Mouse (Mus musculus) urinary bladder, postnatal 14 days (tissue): Measurements from ENCODE around the gene Mapk8ip1.
A peak's percentile ranks its signal among the peaks of the same experiment; 100 is the strongest.

Source experiments
- DNase-seq: peaks from one replicate; pipeline ENCODE4 v3.0.0; 2021; ENCODE audit warnings: low spot score

Mapk8ip1 gene

DNA sequence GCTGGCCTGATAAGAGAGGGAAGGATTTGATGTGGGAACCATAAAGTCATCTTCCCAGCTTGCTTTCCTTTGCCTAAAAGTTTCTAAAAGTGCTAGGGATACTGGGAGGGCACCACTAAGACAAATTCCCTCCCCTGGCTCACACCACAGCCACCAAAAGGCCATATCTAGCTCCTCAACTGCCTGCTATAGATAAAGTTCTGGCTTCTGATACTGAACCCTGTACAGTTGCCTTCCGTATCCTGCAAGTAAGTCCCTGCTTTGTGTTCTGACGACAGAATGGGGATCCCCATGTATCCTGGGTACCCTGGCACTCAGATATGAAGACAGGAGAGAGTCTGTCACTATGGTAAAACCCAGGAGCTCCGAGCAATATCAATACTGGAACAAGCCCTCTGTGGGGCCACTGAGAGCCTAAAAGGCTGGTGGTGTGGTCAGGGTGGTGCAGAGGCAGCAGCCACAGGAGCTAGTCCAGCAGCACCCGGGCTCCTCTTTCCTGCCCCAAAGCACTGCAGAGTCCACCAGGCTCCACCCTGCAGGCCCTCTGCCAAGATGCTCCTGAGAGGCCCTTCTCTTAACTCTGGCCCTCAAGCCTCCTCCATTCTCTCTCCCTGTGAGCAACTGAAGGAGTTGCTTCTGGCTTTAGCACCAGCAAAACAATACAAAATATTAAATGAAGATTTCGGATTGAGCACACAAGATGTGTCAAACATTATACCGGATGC, 10.7 kb downstream of the Mapk8ip1 start:
- DNase-seq, result no peak

DNA sequence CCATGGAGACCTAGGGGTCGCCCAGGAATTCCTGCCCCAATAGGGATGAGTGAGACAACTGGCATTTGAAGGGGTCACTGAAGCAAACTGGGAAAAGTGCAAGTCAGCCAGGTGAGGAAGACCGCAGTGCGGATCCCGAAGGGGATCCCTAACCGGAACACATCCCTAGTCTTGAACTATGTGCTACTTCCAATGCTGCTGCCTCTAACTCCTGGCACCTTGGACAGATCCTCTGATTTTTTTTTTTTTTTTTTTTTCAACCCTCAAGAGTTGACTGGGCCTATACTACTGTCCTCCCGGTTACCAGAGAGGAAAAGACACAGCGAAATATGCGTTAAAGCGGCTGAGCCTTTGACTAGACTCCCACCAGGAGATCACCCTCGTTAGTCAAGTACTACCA, 11.4 kb downstream of the Mapk8ip1 start:
- DNase-seq, result no peak

DNA sequence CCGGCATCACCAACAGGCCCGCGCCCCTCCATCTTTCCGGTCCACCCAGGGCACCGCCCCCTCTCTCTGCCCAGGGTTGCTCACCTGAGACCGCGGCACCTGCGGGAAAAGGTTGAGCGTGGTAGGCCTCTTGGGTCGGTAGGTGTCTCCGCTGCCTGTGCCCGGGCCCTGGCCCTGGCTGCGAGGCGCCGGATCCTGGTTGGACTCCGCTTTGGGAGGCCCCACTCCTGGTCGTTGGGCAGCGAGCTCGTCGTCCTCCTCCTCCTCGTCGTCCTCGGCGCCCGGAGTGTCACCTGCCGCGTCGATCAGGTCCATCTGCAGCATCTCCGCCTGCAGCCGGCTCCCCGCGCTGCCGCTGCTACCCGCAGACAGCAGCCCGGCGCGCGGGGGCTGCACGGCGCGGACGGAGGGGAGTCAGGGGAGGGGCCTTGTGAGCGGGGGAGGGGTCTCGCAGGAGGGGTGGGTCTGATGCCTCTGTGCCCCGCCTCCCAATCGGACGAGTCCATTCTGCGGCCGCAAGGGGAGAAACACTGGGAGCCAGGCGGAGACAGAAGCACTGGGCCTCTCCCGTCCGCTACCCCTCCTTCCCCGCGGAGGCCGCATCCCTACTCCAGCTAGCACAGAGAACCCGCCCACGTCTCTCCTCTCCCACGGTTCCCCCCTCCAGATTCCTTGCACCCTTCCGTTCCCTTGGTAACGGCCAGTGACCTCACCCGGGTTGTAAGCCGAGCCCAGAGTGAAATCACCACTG, 12.0 kb downstream of the Mapk8ip1 start:
- DNase-seq, result peak; percentile 84

DNA sequence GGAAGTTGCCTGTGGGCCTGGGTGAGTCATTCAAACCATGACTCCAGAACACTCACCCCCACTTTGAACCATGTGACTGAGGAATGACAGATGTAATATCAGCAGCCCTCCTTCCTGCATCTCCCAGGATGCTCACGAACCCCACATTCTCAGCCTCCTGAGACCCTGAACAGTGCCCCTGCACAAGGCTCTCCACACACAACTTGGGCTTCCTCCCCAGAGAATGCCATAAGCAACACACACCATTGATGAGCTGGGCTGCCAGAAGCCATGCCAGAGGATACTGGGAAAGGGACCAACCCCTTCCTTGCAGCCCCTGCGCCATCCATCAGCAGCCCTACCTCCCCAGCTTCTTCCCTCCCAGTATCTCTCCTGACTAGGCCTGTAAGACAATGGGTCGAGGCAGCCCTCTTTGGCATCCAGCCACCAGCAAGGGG, 13.0 kb downstream of the Mapk8ip1 start:
- DNase-seq, result no peak

DNA sequence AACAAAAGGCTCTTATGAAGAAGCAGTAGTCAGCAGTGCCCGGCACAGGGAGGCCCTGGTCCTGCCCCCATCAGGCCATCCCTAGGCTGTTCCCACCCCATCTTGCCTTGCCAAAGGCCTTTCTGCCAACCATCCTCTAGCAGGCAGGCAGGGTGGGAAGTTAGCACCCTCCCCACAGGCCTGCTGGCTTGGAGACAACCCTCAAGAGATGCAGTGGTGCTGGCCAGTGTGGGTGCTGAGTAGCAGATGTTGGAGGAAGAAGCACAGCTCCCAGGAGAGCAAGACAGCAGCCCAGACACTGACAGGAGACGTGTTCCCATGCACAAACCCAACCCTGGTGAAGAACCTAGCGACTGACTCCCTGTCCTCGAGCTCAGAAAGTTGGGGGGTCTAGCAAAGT, 13.4 kb downstream of the Mapk8ip1 start:
- no peak for DNase-seq

DNA sequence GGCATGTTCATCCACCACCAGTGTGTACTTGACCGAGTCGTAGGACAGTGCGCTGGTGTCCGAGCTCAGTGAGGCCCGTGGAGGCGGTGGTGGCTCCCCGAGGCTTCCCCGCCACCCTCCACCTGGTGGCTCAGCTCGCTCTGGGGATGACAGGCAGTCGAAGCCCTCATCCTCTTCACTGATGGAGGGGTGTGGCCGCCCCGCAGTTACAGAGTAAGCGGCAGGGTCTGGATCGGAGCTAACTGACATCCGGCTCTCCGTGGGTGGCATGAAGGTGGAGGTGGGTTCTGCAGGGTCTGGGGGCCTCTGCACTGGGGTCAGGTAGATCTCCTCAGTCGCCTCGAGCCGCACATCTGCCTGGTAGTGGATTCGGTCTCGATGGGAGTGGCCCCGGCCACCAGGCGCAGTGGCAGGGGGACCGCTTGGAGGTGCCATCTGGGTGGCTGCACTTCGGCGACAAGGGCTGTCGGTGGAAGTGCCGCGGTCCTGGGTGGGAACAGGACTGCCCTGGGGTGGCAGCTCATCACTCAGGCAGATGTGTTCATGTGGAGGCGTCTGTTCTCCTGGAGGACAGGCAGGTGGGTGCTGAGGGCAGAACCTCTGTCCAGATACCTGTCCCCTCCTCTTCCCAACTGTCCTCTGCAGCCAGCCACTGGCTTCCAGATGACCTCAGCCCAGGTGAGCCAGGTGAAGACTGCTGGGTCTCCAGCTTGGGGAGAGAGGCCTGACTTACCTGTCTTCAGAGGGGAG, 14.1 kb downstream of the Mapk8ip1 start:
- no peak for DNase-seq

DNA sequence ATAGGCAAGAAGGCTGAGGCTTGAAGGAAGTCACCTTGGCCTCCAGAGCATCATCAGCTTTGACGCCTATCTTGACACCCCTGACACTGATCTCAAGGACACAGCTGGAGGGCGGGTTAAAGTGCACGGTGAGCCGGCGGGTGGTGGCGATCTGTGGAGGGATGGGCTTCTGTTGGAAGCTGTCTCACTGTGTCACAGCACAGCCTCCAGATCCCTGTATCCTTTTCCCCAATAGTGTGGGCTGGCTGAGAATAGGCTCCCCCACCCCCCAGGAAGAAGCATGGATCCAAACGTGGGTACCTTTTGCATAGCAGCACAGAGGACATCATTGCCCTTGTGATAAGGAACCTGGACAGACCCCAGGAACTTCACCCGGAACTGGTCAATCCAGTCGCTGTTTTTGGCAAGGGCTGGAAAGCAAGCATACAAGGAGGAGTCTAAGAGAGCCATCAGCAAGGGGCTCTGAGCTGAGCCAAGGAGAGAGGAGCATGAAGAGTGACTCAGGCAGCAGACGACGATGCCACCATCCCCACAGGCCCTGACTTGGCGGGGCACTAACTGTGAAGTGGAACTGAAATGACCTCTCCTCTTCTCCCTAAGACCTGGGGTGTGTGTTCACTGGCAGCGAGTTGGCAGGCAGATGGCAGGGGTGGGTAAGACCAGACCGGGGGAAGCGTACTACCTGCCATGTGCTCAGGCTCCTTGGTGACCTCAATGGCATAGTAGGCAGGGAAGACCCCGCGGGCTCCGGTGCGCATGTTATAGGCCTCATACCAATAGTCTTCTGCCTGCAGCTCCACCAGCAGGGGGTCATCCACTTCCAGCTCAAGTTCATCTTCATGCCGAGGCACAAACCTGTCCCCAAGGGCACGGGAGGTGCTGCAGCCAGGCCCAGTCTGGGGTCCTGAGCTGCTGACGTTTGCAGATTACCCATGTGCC, 15.7 kb downstream of the Mapk8ip1 start:
- no peak for DNase-seq

DNA sequence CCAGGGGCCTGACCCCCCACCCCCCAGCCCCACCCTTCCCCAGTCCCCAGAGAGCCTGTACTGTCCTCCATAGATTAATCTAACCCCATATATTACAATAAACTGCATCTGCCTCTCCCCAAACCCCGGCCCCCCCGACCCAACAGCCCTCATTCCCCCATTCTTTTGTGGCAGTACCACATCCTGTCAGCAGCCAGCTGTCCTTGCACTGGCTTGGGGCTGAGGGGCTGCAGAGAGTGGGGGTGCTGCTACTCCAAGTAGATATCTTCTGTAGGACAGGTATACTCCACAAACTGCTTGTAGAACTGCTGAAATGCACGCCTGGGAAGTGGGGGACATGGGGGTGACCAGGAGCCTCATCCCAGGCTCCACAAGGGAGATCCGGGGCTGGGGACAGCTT, 17.0 kb downstream of the Mapk8ip1 start:
- DNase-seq, result no peak

DNA sequence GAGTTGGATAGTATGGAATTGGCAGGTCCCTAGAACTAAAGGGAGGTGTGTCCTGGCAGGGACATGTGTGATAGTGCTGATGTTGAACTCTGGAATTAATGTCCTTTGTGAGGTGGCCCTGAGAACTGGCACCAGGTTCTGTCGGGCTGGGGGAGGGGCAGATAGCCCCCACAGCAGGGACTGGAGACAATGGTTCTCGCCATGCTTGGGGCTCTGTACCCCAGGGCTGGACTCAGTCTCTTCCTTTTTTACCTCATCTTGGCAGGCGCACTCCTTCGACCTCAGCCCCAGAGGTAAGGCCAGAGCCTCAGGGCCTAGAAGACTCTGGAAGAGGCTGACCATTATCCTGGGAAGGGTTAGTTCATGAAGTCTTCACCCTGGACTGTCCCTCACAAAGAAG, 18.3 kb downstream of the Mapk8ip1 start:
- no peak for DNase-seq

DNA sequence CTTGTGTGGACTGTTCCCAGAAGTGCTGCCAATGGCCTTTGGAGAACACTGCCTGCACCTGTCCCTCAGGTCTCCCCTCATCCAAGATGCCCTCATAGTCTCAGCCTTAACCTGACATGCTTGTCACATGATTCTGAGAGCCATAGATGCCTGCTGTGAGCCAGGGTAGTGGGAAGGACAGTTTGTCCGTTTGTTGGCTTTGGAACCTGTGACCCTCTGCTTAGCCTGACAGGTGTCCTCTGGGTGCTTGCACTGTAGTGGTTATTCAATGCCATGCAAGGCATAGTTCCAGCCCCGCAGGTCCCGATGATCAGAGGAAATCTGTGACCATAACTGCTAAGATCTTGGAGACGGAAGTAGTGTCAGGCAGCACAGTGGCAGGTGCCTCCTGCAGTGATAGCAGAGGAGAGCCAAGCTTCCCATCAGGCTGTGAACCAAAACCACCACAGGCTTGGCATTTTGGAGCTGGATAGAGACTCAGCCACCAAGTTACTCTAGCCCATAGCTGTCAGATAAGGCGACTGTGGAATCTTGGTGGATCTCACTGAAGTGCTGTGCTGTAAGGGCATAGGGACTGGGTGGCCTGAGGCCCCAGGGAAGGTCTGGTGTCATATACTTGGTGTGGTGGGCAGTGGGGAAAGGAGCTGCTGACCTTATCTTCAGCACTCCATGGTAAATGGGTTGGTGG, 19.0 kb downstream of the Mapk8ip1 start, which contains the start of gene 1700029I15Rik:
Gene 1700029I15Rik, plus strand, starts transcription at position 638 of the 688 bp plus-strand sequence.
- DNase-seq, result no peak

DNA sequence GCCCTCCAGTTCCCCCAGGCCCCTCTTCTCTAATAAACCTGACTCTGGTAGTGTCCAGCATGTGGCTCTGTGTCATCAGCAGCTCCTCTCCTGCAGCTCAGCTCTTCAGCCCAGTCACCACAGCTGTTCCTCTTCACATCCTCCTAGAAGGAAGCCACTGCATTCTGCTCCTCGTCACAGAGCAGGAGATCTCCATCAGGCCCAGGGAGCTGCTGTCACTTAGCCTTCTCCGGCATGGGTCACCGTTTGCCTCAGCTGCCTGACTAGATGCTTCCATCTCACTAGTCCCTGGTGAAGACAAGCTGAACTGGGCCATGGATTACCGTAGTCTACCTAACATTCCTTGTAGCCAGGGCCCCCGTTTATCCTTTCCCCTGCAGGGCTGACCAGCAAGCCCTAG, 19.9 kb downstream of the Mapk8ip1 start:
- DNase-seq, result no peak

DNA sequence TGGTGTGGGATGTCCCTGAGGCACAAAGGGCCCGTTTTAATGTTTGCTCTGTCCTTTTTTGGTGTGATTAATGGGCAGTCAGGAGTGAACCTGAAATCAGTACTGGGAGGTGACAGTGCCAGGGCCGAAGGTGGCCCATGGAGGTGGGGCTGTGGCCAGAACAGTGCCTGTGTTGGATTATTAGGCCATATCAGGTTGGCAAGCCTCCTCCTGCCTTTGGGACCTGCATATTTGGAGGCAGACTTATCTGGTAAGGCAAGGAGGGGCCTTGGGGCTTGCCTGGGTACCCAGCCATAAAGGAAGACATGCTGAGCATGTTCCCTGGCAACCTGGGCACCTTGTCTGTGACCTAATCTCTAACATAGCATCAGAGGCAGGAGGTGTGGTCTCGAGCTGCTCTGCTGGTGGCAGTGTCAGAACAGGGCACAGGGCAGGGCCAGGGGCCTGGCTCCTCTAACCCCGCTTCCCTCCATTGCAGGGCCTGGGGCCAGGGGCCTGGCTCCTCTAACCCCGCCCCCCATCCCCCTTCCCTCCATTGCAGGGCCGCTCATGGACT, 20.5 kb downstream of the Mapk8ip1 start:
- no peak for DNase-seq

DNA sequence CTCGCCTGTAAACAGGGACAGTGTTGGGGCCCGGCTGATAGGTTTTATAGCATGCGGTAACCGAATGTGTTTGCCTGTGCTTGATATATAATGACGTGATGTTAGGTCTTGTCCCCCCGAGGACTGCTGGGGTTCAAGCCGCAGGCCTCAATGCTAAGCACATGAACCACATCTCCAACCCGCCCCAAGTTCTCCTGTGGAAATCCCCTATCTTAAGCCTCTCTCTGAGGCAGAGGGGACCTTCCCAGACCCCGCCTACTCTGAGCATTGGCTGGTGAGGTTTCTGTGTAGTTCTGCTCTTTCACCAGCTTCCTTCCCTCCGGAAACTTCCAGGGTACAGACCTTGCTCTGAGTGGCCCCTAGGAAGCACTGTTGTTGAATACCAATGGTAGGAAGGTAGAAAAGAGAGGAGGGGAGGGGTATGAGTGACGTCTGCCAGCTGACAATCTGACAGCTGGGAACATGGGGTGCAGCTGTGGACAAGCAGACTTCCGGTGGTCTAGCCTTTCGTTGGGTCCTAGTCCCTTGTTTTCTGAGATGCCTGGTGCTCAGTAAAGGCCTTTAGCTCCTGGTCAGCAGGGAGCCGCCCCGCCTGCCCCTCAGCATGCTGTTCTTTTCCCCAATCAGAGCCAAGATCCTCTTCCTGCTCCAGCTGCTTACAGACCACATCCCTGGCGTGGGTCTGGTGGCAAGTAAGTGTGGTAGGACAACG, 21.1 kb downstream of the Mapk8ip1 start:
- no peak for DNase-seq

DNA sequence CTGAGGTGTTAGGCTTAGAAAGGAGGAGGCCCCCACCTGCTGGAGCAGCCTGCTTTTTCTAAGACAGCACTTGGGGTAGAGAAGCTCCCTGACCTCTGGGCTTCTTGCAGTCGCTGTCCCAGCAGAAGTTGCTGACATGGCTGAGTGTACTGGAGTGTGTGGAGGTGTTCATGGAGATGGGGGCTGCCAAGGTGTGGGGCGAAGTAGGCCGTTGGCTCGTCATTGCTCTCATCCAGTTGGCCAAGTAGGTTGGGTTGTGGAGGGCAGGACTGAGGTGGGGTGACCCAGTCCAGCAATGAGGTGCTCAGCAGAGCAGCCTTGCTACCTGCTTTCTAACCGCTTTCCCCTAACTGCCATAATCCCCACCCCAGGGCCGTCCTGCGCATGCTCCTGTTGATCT, 23.7 kb downstream of the Mapk8ip1 start:
- no peak for DNase-seq

DNA sequence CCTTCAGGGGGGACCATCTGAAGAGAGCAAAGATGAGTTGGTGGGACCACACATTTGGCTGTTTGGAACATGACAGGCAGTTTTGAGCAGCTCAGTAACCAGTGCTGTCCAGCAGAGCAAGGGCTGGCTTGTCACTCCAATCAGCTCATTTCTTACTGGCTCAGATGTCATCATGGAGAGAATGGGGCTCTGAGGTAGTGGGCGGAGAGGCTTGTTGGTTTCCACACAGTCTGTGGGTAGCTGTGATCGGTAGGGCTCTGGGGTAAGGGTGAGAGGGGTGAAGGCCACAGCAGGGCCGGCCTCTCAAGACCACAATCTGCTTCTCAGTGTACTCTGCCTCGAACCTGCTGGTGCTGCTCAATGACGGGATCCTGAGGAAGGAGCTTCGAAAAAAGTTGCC, 24.8 kb downstream of the Mapk8ip1 start:
- DNase-seq, result no peak

DNA sequence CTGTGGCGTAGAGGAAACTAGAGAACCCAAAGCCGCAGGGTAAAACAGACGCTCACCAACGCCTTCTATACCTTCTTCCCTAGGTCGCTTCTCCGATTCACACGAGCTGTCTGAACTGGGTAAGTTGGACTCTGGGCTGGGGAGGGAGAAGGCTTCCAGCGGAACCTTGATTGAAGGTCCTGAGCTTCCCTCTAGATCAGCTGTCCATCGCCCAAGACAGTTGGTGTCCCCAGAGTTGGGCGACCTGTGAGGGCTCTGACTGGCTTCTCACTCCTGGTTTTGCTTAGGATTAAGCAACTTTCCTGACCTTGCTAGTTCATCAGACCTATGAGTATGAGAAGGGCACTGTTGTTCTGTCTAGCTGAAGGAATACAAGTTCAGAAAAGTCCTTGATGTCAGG, 25.3 kb downstream of the Mapk8ip1 start:
- DNase-seq, result no peak

DNA sequence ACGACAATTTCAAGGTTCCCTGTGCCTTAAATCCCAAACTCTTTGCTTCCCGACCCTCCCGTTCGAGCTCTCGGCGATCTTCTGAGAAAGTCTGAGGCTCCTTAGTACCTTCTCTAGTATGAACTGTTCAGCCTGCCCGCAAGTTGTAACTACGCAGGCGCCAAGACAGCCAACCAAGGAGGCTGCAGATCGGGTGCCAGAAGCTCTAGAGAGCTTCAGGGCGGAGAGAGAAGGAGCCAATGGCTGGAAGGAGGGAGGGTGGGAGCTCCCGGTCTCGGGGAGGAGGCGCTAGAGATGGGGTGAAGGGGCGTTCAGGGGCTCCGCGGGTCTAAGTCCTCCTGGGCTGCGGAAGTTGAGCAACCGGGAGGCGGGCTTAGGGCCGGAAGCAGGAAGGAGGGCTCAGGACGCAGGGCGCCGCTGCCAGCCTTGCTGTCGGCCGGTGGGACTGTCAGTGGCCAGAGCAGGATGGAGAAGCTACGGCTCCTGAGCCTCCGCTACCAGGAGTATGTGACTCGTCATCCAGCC, 25.9 kb downstream of the Mapk8ip1 start:
- peak; percentile 96 for DNase-seq

DNA sequence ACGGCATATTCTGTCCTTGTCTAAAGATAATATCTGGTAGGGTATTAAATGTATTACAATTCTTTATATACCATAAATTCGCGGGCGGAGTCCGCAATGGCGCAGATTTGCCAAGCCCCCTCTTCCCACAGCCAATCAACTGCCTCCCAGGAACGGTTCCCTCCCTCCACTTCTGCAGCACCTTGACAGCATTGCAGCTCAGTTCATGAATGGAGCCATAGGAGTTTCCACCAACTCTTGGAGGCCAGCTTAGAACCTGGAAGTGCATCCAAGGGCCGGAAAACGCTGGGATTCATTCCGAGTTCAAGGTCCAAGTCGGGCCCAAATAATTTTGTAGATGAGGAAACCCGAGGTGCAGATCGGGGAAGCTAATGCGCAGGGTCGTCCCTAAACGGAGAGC, 26.5 kb downstream of the Mapk8ip1 start, which contains the start of the genes Pex16 and Large2:
Gene Pex16, plus strand, starts transcription at position 163 of the 400 bp plus-strand sequence.
Gene Large2, minus strand, starts transcription at position 356 of the 400 bp plus-strand sequence.
- peak; percentile 47 for DNase-seq

DNA sequence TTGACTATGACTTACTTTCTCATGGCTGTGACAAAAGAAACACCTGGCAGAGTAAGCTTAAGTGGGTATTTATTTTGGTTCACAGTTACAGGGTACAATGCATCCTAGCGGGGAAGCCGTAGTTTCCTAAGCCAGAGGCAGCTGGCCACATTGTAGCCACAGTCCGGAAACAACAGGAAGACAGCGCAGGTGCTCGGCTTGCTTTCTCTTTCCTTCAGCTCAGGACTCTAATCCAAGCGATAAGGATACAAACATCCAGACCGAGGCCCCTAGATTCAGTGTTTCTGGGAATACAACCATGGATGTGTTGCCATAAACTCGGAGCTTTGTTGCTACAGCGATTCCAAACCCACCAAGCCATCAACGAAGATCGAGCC, 27.6 kb downstream of the Mapk8ip1 start:
- DNase-seq, result no peak
